Mouse (Mus musculus) CD4-positive naive resting alpha-beta T cell, adult 57 days (primary cell): ENCODE measurements around the gene Olfr1309. TPM values are rescaled to one million over a fixed set of nuclear protein-coding genes. Genes with fewer than 3 reads are reported as not detected.

Experiments used
- total RNA-seq: library from RNA; stranded (reverse); gene quantifications from one replicate; pipeline ENCODE4 v1.2.4, GENCODE M21; 2023

The Olfr1309 gene
- not detected for total RNA-seq

GRCm38 (mm10) chr2:111990181-111990580 lies at the start of gene Olfr1309:
Gene Olfr1309 (minus strand): TSS chr2:111990281.

DNA sequence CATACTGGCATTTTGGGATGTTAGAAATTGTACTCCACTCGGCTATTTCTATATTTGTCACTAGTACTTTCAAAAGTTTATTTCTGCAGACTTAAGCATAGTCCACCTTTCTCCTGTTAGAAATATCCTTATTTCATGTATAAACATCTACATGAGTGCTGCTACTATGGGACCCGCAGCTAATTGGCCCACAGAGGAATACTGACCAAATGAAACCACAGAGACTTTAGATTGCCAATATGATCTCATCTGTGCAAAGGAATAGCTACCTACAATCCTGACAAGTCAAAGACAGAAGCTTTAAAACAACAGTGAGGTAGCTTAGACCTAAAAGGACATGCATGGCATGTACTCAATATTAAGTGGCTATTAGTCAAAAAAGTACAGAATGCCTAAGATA lies 34.2 kb upstream of the Olfr1309 start, which contains the start of gene Olfr1311:
Gene Olfr1311 (minus strand): TSS at position 101 of the 400 bp plus-strand sequence.

GRCm38 (mm10) chr2:112012608-112013007 lies 22.5 kb upstream of the Olfr1309 start, which contains the start of gene Olfr1310:
Gene Olfr1310 (minus strand): TSS chr2:112012708.

GRCm38 (mm10) chr2:111964844-111965243 lies 25.2 kb downstream of the Olfr1309 start, which contains the start of gene Olfr1308:
Gene Olfr1308 (minus strand): TSS chr2:111964944.

GRCm38 (mm10) chr2:111949340-111949739 lies 40.7 kb downstream of the Olfr1309 start, which contains the start of gene Olfr1307:
Gene Olfr1307 (minus strand): TSS chr2:111949440.

Other genes starting within 250 kb of the Olfr1309 start
- not detected for gene Olfr1301, start 239.3 kb downstream of the Olfr1309 start, total RNA-seq
- gene Olfr1302, start 212.9 kb downstream of the Olfr1309 start, total RNA-seq, result not detected
- not detected for gene Olfr1303, start 169.9 kb downstream of the Olfr1309 start, total RNA-seq
- not detected for gene Olfr1305, start 113.1 kb downstream of the Olfr1309 start, total RNA-seq
- gene Olfr1306, start 74.0 kb downstream of the Olfr1309 start, total RNA-seq, result not detected
- gene Olfr1307, start 40.8 kb downstream of the Olfr1309 start, total RNA-seq, result 0.12 TPM
- not detected for gene Olfr1308, start 25.3 kb downstream of the Olfr1309 start, total RNA-seq
- not detected for gene Olfr1310, start 22.4 kb upstream of the Olfr1309 start, total RNA-seq
- not detected for gene Olfr1311, start 34.1 kb upstream of the Olfr1309 start, total RNA-seq
- not detected for gene Olfr1312, start 60.0 kb upstream of the Olfr1309 start, total RNA-seq
- not detected for gene Olfr1313, start 87.6 kb upstream of the Olfr1309 start, total RNA-seq
- not detected for gene Olfr1314, start 106.5 kb upstream of the Olfr1309 start, total RNA-seq
- not detected for gene Olfr1315-ps1, start 125.2 kb upstream of the Olfr1309 start, total RNA-seq
- not detected for gene Olfr1316, start 144.7 kb upstream of the Olfr1309 start, total RNA-seq
- not detected for gene Olfr1317, start 150.0 kb upstream of the Olfr1309 start, total RNA-seq
- gene Olfr1318, start 163.9 kb upstream of the Olfr1309 start, total RNA-seq, result not detected
- gene Lpcat4, start 249.2 kb upstream of the Olfr1309 start, total RNA-seq, result 58.1 TPM